Mouse (Mus musculus): ENCODE measurements around the gene Khdc4. TPM values are rescaled to one million over a fixed set of nuclear protein-coding genes. Genes with fewer than 3 reads are reported as not detected.

Khdc4 gene
- polyA plus RNA-seq, 1 experiment from 2014 or later, result 35.7 TPM

- TF ChIP-seq CTCF (IDR thresholded peaks at IDR 0.05; ENCODE audit: low read depth), result no peak
- H3K9me3 ChIP-seq (ENCODE audit: control insufficient read depth), result no peaks in the 10 kb centered on the region
- H3K4me1 ChIP-seq (replicated peaks; ENCODE audit: control insufficient read depth, insufficient read depth, low read length), result no peaks in the 10 kb centered on the region
- 95% methylated on average over 13 of the region's 13 CpGs for WGBS
- H3K4me3 ChIP-seq (ENCODE audit: low read depth, low read length), result no peak overlapping the region
- no peak overlapping the region for H3K4me2 ChIP-seq (replicated peaks; ENCODE audit: low read depth)
- H3K9ac ChIP-seq (ENCODE audit: low read depth, low read length), result no peak overlapping the region
- peaks cover 27% of the 10 kb centered on the region for H3K36me3 ChIP-seq (ENCODE audit: control insufficient read depth, insufficient read depth)
- no peak overlapping the region for H3K27ac ChIP-seq (ENCODE audit: low read depth, low read length)
- ATAC-seq, result no peak
- no peaks in the 10 kb centered on the region for H3K27me3 ChIP-seq (replicated peaks; ENCODE audit: control insufficient read depth, insufficient read depth, low read length)
Observed at GRCm38 (mm10) chr3:88649967-88650366, 35.6 kb upstream of the Khdc4 start.

- no peaks in the 10 kb centered on the region for H3K27me3 ChIP-seq (replicated peaks; ENCODE audit: control insufficient read depth, insufficient read depth, low read length)
- H3K9me3 ChIP-seq (ENCODE audit: control insufficient read depth), result no peaks in the 10 kb centered on the region
- H3K36me3 ChIP-seq (ENCODE audit: control insufficient read depth, insufficient read depth), result peaks cover 26% of the 10 kb centered on the region
- no peak for ATAC-seq
- H3K9ac ChIP-seq (ENCODE audit: low read depth, low read length), result no peak overlapping the region
- H3K4me1 ChIP-seq (replicated peaks; ENCODE audit: control insufficient read depth, insufficient read depth, low read length), result no peaks in the 10 kb centered on the region
- TF ChIP-seq CTCF (IDR thresholded peaks at IDR 0.05; ENCODE audit: low read depth), result no peak
- no peak overlapping the region for H3K4me3 ChIP-seq (ENCODE audit: low read depth, low read length)
- WGBS, result 67% methylated on average over 13 of the region's 13 CpGs
- no peak overlapping the region for H3K27ac ChIP-seq (ENCODE audit: low read depth, low read length)
- H3K4me2 ChIP-seq (replicated peaks; ENCODE audit: low read depth), result no peak overlapping the region
Observed at GRCm38 (mm10) chr3:88650713-88651504, 34.7 kb upstream of the Khdc4 start.

GRCm38 (mm10) chr3:88651669-88652618, 33.7 kb upstream of the Khdc4 start:
- Histone ChIP-seq H3K4me2 (replicated peaks; ENCODE audit: low read depth) (no peak overlapping the region), H3K27ac (ENCODE audit: low read depth, low read length) (no peak overlapping the region), H3K9me3 (ENCODE audit: control insufficient read depth) (no peaks in the 10 kb centered on the region), H3K27me3 (replicated peaks; ENCODE audit: control insufficient read depth, insufficient read depth, low read length) (no peaks in the 10 kb centered on the region), H3K36me3 (ENCODE audit: control insufficient read depth, insufficient read depth) (peaks cover 16% of the 10 kb centered on the region), H3K4me1 (replicated peaks; ENCODE audit: control insufficient read depth, insufficient read depth, low read length) (no peaks in the 10 kb centered on the region), H3K4me3 (ENCODE audit: low read depth, low read length) (no peak overlapping the region), H3K9ac (ENCODE audit: low read depth, low read length) (no peak overlapping the region)
- ATAC-seq, result no peak
- WGBS, result 65% methylated on average over 18 of the region's 18 CpGs
- TF ChIP-seq CTCF (IDR thresholded peaks at IDR 0.05; ENCODE audit: low read depth), result no peak

- ATAC-seq, result no peak
- Histone ChIP-seq H3K36me3 (ENCODE audit: control insufficient read depth, insufficient read depth) (peaks cover 6% of the 10 kb centered on the region; the same call in 1 of the 2 replicates), H3K27me3 (replicated peaks; ENCODE audit: control insufficient read depth, insufficient read depth, low read length) (no peaks in the 10 kb centered on the region), H3K9me3 (ENCODE audit: control insufficient read depth) (no peaks in the 10 kb centered on the region), H3K9ac (ENCODE audit: low read depth, low read length) (no peak within 1 kb of the TSS), H3K4me1 (replicated peaks; ENCODE audit: control insufficient read depth, insufficient read depth, low read length) (no peaks in the 10 kb centered on the region), H3K4me2 (replicated peaks; ENCODE audit: low read depth) (no peak within 1 kb of the TSS), H3K4me3 (ENCODE audit: low read depth, low read length) (no peak within 1 kb of the TSS), H3K27ac (ENCODE audit: low read depth, low read length) (no peak within 1 kb of the TSS)
- 81% methylated on average over 17 of the region's 17 CpGs for WGBS
- no peak for TF ChIP-seq CTCF (IDR thresholded peaks at IDR 0.05; ENCODE audit: low read depth)
Observed at GRCm38 (mm10) chr3:88652846-88653515, 32.6 kb upstream of the Khdc4 start, which contains the start of gene Rxfp4. Rxfp4 (minus strand) TSS chr3:88653142.

- H3K4me2 ChIP-seq (replicated peaks; ENCODE audit: low read depth), result no peak overlapping the region
- H3K9ac ChIP-seq (ENCODE audit: low read depth, low read length), result no peak overlapping the region
- no peaks in the 10 kb centered on the region for H3K27me3 ChIP-seq (replicated peaks; ENCODE audit: control insufficient read depth, insufficient read depth, low read length)
- no peak overlapping the region for H3K4me3 ChIP-seq (ENCODE audit: low read depth, low read length)
- ATAC-seq, result no peak
- H3K36me3 ChIP-seq (ENCODE audit: control insufficient read depth, insufficient read depth), result no peaks in the 10 kb centered on the region
- TF ChIP-seq CTCF (IDR thresholded peaks at IDR 0.05; ENCODE audit: low read depth), result no peak
- H3K9me3 ChIP-seq (ENCODE audit: control insufficient read depth), result no peaks in the 10 kb centered on the region
- WGBS, result 59% methylated on average over 6 of the region's 6 CpGs
- H3K27ac ChIP-seq (ENCODE audit: low read depth, low read length), result no peak overlapping the region
- no peaks in the 10 kb centered on the region for H3K4me1 ChIP-seq (replicated peaks; ENCODE audit: control insufficient read depth, insufficient read depth, low read length)
Observed at GRCm38 (mm10) chr3:88653516-88654370, 31.9 kb upstream of the Khdc4 start.

Data from intestine, postnatal 0 days (tissue).